Mouse (Mus musculus) embryonic facial prominence, embryonic 13.5 days (tissue): ENCODE data around the gene Prmt8. TPM values are rescaled to one million over a fixed set of nuclear protein-coding genes. Genes with fewer than 3 reads are reported as not detected.

Source experiments
- ATAC-seq: fragments of 200-750 bp; cut with Nextera tagmentation; 2 replicates; pipeline ENCODE4 v1.8.0; 2017; ENCODE audit warnings: low read depth; ENCODE audit not compliant: insufficient number of reproducible peaks, insufficient read depth, low FRiP score, low TSS enrichment
- H3K27ac ChIP-seq: fragments of 300-500 bp; sonication (generic); 2 replicates; pipeline ENCODE4 v1.5.1; 2015; ENCODE audit warnings: moderate library complexity, mild to moderate bottlenecking, inconsistent platforms
- H3K27me3 ChIP-seq: fragments of 300-500 bp; sonication (generic); 2 replicates; pipeline ENCODE4 v1.6.1; 2015; ENCODE audit warnings: mild to moderate bottlenecking, inconsistent platforms
- H3K36me3 ChIP-seq: fragments of 300-500 bp; sonication (generic); 2 replicates; pipeline ENCODE4 v1.6.1; 2015; ENCODE audit warnings: mild to moderate bottlenecking, inconsistent platforms
- H3K4me1 ChIP-seq: fragments of 300-500 bp; sonication (generic); 2 replicates; pipeline ENCODE4 v1.6.1; 2015; ENCODE audit warnings: inconsistent platforms
- H3K4me2 ChIP-seq: fragments of 300-500 bp; sonication (generic); 2 replicates; pipeline ENCODE4 v1.6.1; 2015; ENCODE audit warnings: moderate library complexity, mild to moderate bottlenecking, inconsistent platforms
- H3K4me3 ChIP-seq: fragments of 300-500 bp; sonication (generic); 2 replicates; pipeline ENCODE4 v1.5.1; 2015; ENCODE audit warnings: mild to moderate bottlenecking, inconsistent platforms
- H3K9ac ChIP-seq: fragments of 300-500 bp; sonication (generic); 2 replicates; pipeline ENCODE4 v1.6.1; 2015; ENCODE audit warnings: mild to moderate bottlenecking, inconsistent platforms
- H3K9me3 ChIP-seq: fragments of 300-500 bp; sonication (generic); 2 replicates; pipeline ENCODE4 v1.6.1; 2016; ENCODE audit warnings: inconsistent platforms
- WGBS: fragments of 180-500 bp; shearing (Covaris S2); methylation state at CpG from one replicate; pipeline ENCODE4 v1.1.7; 2015; ENCODE audit warnings: mixed read lengths; 5-methylcytosine and 5-hydroxymethylcytosine counted together
- microRNA-seq: library from miRNA; unstranded; fragments of <30 nt; microRNA quantifications from one replicate; pipeline ENCODE4, GENCODE M21; 2016
- polyA plus RNA-seq: library from polyadenylated mRNA; unstranded; fragments of >200 nt; fragmentation: Nextera tagmentation; extraction: Ambion mirVana; gene quantifications from 2 replicates; pipeline ENCODE4 v1.2.1, GENCODE M21; 2015

The Prmt8 gene
- polyA plus RNA-seq, 1 experiment from 2014 or later, result 0.60 TPM

DNA sequence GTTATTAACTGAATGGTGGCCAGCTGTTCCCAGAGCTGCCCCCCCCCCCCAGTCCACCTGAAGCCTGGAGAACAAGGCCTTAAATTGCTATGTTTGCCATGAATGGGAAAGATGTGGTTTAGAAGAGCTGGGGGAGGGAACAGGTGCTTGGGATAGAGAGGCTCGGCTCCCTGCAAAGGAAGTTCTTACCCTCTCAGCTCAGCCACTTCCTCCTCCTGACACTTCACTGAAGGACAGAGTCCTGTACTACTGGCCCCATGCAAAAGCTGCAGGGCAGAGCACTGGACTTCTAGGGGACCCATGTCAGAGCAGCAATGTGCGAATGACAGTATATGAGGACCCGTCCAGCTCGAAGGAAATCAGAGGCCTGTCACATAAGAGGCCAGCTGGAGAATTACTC is 109.3 kb downstream of the Prmt8 start:
- H3K4me3 ChIP-seq, result no peak overlapping the region
- H3K27ac ChIP-seq, result no peak overlapping the region; the same call in 1 of the 2 replicates
- no peaks in the 10 kb centered on the region for H3K36me3 ChIP-seq
- ATAC-seq, result no peak
- WGBS, result 77% methylated on average over 4 of the region's 4 CpGs
- H3K27me3 ChIP-seq, result no peaks in the 10 kb centered on the region
- no peak overlapping the region for H3K9ac ChIP-seq
- peaks cover 18% of the 10 kb centered on the region; the same call in 1 of the 2 replicates for H3K4me1 ChIP-seq
- no peaks in the 10 kb centered on the region for H3K9me3 ChIP-seq
- H3K4me2 ChIP-seq, result no peak overlapping the region

DNA sequence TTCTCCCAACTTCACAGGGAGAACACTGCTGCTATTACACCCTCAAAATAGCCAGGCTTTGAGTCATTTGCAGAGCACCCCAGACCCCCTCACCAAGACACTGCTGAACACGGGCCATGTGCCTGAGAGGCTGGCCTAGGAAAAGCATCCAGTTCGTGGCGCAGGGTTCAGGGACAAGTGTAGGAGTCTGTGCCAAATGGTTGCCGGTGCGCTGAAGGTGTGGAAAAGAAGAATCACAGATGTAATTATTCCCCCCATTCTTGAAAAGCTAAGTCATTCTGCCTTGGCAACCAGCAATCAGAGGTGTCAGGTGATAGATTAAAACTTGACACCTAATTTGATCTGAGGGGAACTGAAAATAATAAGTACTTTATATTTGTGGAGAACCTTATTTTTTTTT is 109.8 kb downstream of the Prmt8 start:
- WGBS, result 72% methylated on average over 5 of the region's 5 CpGs
- Histone ChIP-seq H3K4me1 (peaks cover 18% of the 10 kb centered on the region; the same call in 1 of the 2 replicates), H3K4me3 (no peak overlapping the region), H3K36me3 (0 out of 2 replicates have a peak, but pooled peaks cover 1% of the 10 kb centered on the region), H3K9me3 (no peaks in the 10 kb centered on the region), H3K9ac (no peak overlapping the region), H3K27me3 (no peaks in the 10 kb centered on the region), H3K27ac (no peak overlapping the region), H3K4me2 (no peak overlapping the region)
- no peak for ATAC-seq

DNA sequence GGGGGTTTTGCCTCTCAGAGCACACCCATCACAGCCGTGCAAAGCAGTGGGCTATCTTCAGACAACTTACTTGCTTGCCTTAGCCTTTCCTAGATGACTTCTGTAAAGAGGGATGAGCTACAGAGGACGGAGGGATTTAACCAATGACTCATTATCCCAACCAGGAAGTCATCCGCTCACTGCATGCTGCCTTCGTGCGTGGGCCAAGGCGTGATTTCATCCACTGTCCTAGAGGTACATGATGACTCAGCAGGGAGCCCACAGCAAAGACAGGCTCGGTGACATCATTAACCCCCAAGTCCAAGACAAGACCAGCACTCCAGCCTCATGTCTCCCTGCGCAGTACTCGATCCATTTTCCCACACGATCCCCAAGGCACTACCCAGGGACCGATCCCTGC is 112.1 kb downstream of the Prmt8 start:
- Histone ChIP-seq H3K9ac (no peak overlapping the region), H3K4me1 (peaks cover 16% of the 10 kb centered on the region; the same call in 1 of the 2 replicates), H3K4me3 (no peak overlapping the region), H3K9me3 (peaks cover 10% of the 10 kb centered on the region; the same call in 1 of the 2 replicates), H3K4me2 (no peak overlapping the region), H3K27me3 (no peaks in the 10 kb centered on the region), H3K27ac (no peak overlapping the region), H3K36me3 (0 out of 2 replicates have a peak, but pooled peaks cover 6% of the 10 kb centered on the region)
- no peak for ATAC-seq
- 91% methylated on average over 11 of the region's 11 CpGs for WGBS

DNA sequence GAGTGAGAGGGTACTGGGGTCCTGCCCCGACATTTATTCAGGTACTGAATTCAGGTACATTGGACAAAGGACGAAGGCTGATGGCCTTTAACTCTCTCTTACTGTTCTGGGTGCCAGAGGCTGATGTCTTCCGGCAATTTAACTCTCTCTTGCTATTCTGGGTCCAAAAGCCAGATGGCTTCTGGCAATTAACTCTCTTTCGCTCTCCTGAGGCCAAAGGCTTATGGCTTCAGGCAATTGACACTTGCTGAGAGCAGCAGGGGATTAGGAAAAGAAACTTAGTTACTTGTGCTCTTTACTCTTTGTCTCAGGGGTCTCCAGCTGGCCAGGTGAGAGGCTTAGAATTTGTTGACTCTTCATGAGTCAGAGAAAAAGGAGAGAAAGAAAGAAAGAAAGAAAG is 113.3 kb downstream of the Prmt8 start:
- Histone ChIP-seq H3K4me3 (no peak overlapping the region), H3K4me2 (no peak overlapping the region), H3K36me3 (0 out of 2 replicates have a peak, but pooled peaks cover 6% of the 10 kb centered on the region), H3K4me1 (0 out of 2 replicates have a peak, but pooled peaks cover 9% of the 10 kb centered on the region), H3K9me3 (peaks cover 10% of the 10 kb centered on the region; the same call in 1 of the 2 replicates), H3K27ac (no peak overlapping the region), H3K9ac (no peak overlapping the region), H3K27me3 (no peaks in the 10 kb centered on the region)
- 33% methylated on average over 4 of the region's 4 CpGs for WGBS
- ATAC-seq, result no peak

DNA sequence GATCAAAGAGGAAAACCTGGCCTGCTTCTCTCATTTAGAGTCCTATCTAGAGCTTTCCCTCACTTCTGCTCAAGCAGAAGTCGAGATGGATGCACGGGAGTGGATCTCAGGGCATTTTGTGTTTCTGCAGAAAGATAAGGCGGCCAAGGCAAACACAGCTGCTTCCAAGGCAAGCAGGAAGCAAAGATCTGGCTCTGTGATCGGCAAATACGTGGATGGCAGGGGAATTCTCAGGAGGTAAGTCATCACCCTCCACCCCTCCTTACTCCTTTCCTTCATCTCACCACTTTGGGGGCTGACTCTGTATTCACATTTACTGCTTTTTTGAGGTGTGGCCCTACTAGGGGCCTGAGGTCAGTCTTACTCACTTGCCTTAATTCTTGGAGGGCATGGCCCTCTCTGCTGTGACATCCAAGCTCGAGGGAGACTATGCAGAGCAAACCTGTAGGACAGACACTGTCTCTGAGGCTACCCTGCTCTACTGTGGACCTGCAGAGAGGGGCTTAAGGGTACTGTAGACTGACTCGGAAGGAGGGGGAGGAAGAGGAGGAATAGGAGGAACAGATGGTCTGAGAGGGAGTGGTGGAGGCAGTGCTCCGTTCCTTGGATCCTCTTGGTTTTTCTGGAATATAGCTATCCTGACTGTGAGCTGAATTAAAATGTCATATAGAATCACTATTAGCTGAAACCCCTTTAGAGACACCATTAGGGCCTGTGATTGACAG is 128.0 kb downstream of the Prmt8 start:
- WGBS, result 70% methylated on average over 8 of the region's 8 CpGs
- Histone ChIP-seq H3K36me3 (no peaks in the 10 kb centered on the region), H3K9ac (no peak overlapping the region), H3K9me3 (no peaks in the 10 kb centered on the region), H3K4me1 (no peaks in the 10 kb centered on the region), H3K27ac (no peak overlapping the region), H3K27me3 (no peaks in the 10 kb centered on the region), H3K4me3 (no peak overlapping the region), H3K4me2 (no peak overlapping the region)
- no peak for ATAC-seq

Small RNAs within 50 kb of the gene (microRNA-seq; reads per million reads assigned to microRNA genes)
- not detected for gene Mir7233

Other genes starting within 250 kb of the Prmt8 start
- gene Cracr2a, start 208.1 kb downstream of the Prmt8 start, polyA plus RNA-seq, result 1.4 and 2.3 TPM in 2 replicates
- gene Tspan11, start 118.1 kb upstream of the Prmt8 start, polyA plus RNA-seq, result 30.3 and 35.0 TPM in 2 replicates